Mouse (Mus musculus) erythroblast, embryonic 14.5 days (primary cell): ENCODE measurements around the gene Cyp2c23. TPM values are rescaled to one million over a fixed set of nuclear protein-coding genes. Genes with fewer than 3 reads are reported as not detected.

Experiments used
- H3K27me3 ChIP-seq: 2 replicates; pipeline ENCODE4 v1.6.1; 2012; ENCODE audit warnings: inconsistent platforms; ENCODE audit not compliant: control insufficient read depth
- H3K36me3 ChIP-seq: 2 replicates; pipeline ENCODE4 v1.6.1; 2012; ENCODE audit warnings: mild to moderate bottlenecking, inconsistent platforms; ENCODE audit not compliant: control insufficient read depth
- H3K4me1 ChIP-seq: 2 replicates; pipeline ENCODE4 v1.6.1; 2012; ENCODE audit warnings: inconsistent platforms; ENCODE audit not compliant: control insufficient read depth
- H3K4me3 ChIP-seq: replicated peaks from 2 replicates; pipeline ENCODE3; 2012; ENCODE audit warnings: moderate library complexity, mild to moderate bottlenecking, inconsistent platforms
- H3K9me3 ChIP-seq: 2 replicates; pipeline ENCODE4 v1.6.1; 2012; ENCODE audit warnings: low read length, inconsistent platforms, mixed read lengths; ENCODE audit not compliant: control insufficient read depth
- GATA1 ChIP-seq: IDR thresholded peaks from 2 replicates; pipeline ENCODE4 v1.6.1; 2012; ENCODE audit warnings: low read length, inconsistent platforms, mixed read lengths
- TAL1 ChIP-seq: IDR thresholded peaks from 3 replicates; pipeline ENCODE4 v1.6.1; 2012; ENCODE audit warnings: low read length, inconsistent platforms, mixed read lengths
- polyA plus RNA-seq: library from polyadenylated mRNA; stranded (reverse); fragments of >175 nt; gene quantifications from 2 replicates; pipeline ENCODE4 v1.2.3, GENCODE M21; 2012

The Cyp2c23 gene
- polyA plus RNA-seq, 1 experiment, result not detected

GRCm38 (mm10) chr19:44030024-44030423 lies 1.0 kb upstream of the Cyp2c23 start:
- TF ChIP-seq GATA1 (no peak), TAL1 (no peak)
- Histone ChIP-seq H3K36me3 (peaks cover 5% of the 10 kb centered on the region; the same call in 1 of the 2 replicates), H3K27me3 (no peaks in the 10 kb centered on the region), H3K4me1 (no peaks in the 10 kb centered on the region), H3K9me3 (no peaks in the 10 kb centered on the region), H3K4me3 (no peak overlapping the region)

- no peak overlapping the region for H3K4me3 ChIP-seq
- no peaks in the 10 kb centered on the region for H3K4me1 ChIP-seq
- H3K9me3 ChIP-seq, result no peaks in the 10 kb centered on the region
- no peaks in the 10 kb centered on the region for H3K36me3 ChIP-seq
- no peaks in the 10 kb centered on the region for H3K27me3 ChIP-seq
- TF ChIP-seq GATA1 (no peak), TAL1 (no peak)
Measured at GRCm38 (mm10) chr19:44026956-44027530, 2.0 kb downstream of the Cyp2c23 start.

GRCm38 (mm10) chr19:44024921-44025585 lies 4.0 kb downstream of the Cyp2c23 start:
- Histone ChIP-seq H3K36me3 (no peaks in the 10 kb centered on the region), H3K4me3 (no peak overlapping the region), H3K4me1 (no peaks in the 10 kb centered on the region), H3K27me3 (no peaks in the 10 kb centered on the region), H3K9me3 (no peaks in the 10 kb centered on the region)
- TF ChIP-seq TAL1 (no peak), GATA1 (no peak)

- Histone ChIP-seq H3K27me3 (no peaks in the 10 kb centered on the region), H3K36me3 (no peaks in the 10 kb centered on the region), H3K4me1 (no peaks in the 10 kb centered on the region), H3K4me3 (no peak overlapping the region), H3K9me3 (no peaks in the 10 kb centered on the region)
- no peak for TF ChIP-seq GATA1
- no peak for TF ChIP-seq TAL1
Measured at GRCm38 (mm10) chr19:44023066-44023465, 5.9 kb downstream of the Cyp2c23 start.

GRCm38 (mm10) chr19:44021502-44021901 lies 7.5 kb downstream of the Cyp2c23 start:
- Histone ChIP-seq H3K9me3 (no peaks in the 10 kb centered on the region), H3K4me3 (no peak overlapping the region), H3K27me3 (no peaks in the 10 kb centered on the region), H3K36me3 (no peaks in the 10 kb centered on the region), H3K4me1 (no peaks in the 10 kb centered on the region)
- TF ChIP-seq GATA1 (no peak), TAL1 (no peak)

- no peak overlapping the region for H3K4me3 ChIP-seq
- no peaks in the 10 kb centered on the region for H3K36me3 ChIP-seq
- H3K27me3 ChIP-seq, result no peaks in the 10 kb centered on the region
- no peaks in the 10 kb centered on the region for H3K4me1 ChIP-seq
- H3K9me3 ChIP-seq, result no peaks in the 10 kb centered on the region
- no peak for TF ChIP-seq GATA1
- no peak for TF ChIP-seq TAL1
Measured at GRCm38 (mm10) chr19:44019739-44020138, 9.3 kb downstream of the Cyp2c23 start.

- Histone ChIP-seq H3K36me3 (no peaks in the 10 kb centered on the region; the same call in 1 of the 2 replicates), H3K27me3 (no peaks in the 10 kb centered on the region), H3K4me1 (no peaks in the 10 kb centered on the region), H3K4me3 (no peak overlapping the region), H3K9me3 (no peaks in the 10 kb centered on the region)
- TF ChIP-seq GATA1, result no peak
- TF ChIP-seq TAL1, result no peak
Measured at GRCm38 (mm10) chr19:44013862-44014261, 15.1 kb downstream of the Cyp2c23 start.

- Histone ChIP-seq H3K27me3 (no peaks in the 10 kb centered on the region), H3K4me3 (no peak overlapping the region), H3K4me1 (no peaks in the 10 kb centered on the region), H3K9me3 (no peaks in the 10 kb centered on the region), H3K36me3 (no peaks in the 10 kb centered on the region; the same call in 1 of the 2 replicates)
- TF ChIP-seq GATA1 (no peak), TAL1 (no peak)
Measured at GRCm38 (mm10) chr19:44008784-44009183, 20.2 kb downstream of the Cyp2c23 start.

- no peak overlapping the region for H3K4me3 ChIP-seq
- H3K36me3 ChIP-seq, result no peaks in the 10 kb centered on the region; the same call in 1 of the 2 replicates
- no peaks in the 10 kb centered on the region for H3K4me1 ChIP-seq
- no peaks in the 10 kb centered on the region for H3K9me3 ChIP-seq
- H3K27me3 ChIP-seq, result no peaks in the 10 kb centered on the region
- TF ChIP-seq TAL1 (no peak), GATA1 (no peak)
Measured at GRCm38 (mm10) chr19:44007186-44007585, 21.8 kb downstream of the Cyp2c23 start.

GRCm38 (mm10) chr19:44005025-44005424 lies 24.0 kb downstream of the Cyp2c23 start:
- TF ChIP-seq GATA1 (no peak), TAL1 (no peak)
- no peaks in the 10 kb centered on the region for H3K4me1 ChIP-seq
- H3K27me3 ChIP-seq, result no peaks in the 10 kb centered on the region
- H3K36me3 ChIP-seq, result no peaks in the 10 kb centered on the region
- H3K9me3 ChIP-seq, result no peaks in the 10 kb centered on the region
- H3K4me3 ChIP-seq, result no peak overlapping the region
